ENCODE assay signal across 11 mouse cellular contexts in the genomic region with DNA sequence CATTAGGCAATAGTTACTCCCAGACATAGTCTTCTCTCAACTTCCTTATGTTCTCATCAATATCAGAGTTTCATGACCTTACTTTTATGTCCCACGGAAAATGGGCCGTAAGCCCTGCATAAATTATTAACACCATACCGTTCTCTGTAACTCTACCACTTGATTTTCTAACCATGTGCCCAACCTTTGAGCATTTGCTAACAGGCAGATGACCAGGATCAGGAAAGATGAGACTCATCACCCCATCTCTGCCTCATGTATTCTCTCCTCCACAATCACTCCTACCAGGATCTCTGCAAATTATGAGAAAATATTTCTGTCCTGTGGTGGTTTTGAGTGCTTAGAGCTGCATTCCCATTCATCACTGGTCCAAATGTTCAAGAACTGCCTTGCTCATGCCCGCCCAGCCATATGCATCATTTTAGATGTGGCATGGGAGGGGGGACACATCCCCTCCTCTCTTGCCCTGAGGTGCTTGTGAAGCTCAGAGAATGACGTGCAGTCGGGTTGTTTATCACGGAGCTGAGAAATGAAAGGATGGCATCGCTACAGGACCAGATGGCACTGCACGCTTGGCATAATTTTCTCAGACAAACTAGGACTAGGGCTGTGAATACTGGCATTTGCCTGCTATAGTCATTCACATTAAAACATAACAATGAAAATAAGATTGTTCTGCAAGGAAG.
DNase-seq lines count a peak whose midpoint lies in the region; ATAC-seq and TF ChIP-seq lines count a peak whose summit lies in the region.
"Had no signal": no experiment of that assay in that cellular context is flagged by ENCODE, and none has a peak within 500 bp of the region (broad histone marks: within the 10 kb centered on the region; RNA-seq: fewer than 3 reads in every experiment).

No protein-coding gene starts in this region.

- no peaks in the 10 kb centered on the region for H3K27me3 ChIP-seq in hindbrain, postnatal 0 days (ENCODE audit: insufficient read depth, low read length)
- H3K27me3 ChIP-seq in thymus, adult 2 months (ENCODE audit: control insufficient read depth, insufficient read depth, low read length) = no peaks in the 10 kb centered on the region
- H3K27me3 ChIP-seq: limb, embryonic 15.5 days; midbrain, embryonic 12.5 days had no signal

- 59% methylated on average over 9 of the region's 9 CpGs for whole genome bisulfite sequencing in hindbrain, postnatal 0 days
- WGBS in thymus, adult 2 months = 96% methylated on average over 9 of the region's 9 CpGs

- no peak overlapping the region for H3K9ac ChIP-seq in hindbrain, postnatal 0 days (replicated peaks; ENCODE audit: low read length)
- H3K9ac ChIP-seq: limb, embryonic 15.5 days; midbrain, embryonic 12.5 days had no signal

- peak overlapping the region; percentile 46; the same call in 1 of the 2 replicates for H3K27ac ChIP-seq in hindbrain, postnatal 0 days
- no peak overlapping the region for H3K27ac ChIP-seq in thymus, adult 2 months (ENCODE audit: control insufficient read depth, insufficient read depth, low read length)
- H3K27ac ChIP-seq: limb, embryonic 15.5 days; midbrain, embryonic 12.5 days had no signal

- TF ChIP-seq POLR2A in thymus, adult 2 months (IDR thresholded peaks at IDR 0.05; ENCODE audit: control insufficient read depth, extremely low read depth, insufficient read depth, low read length, poor library complexity) = no peak

- peak; percentile 94 for ATAC-seq in hindbrain, postnatal 0 days

- no peak for TF ChIP-seq CTCF in hindbrain, postnatal 0 days (IDR thresholded peaks at IDR 0.05; ENCODE audit: low read depth)
- TF ChIP-seq CTCF in thymus, adult 2 months (IDR thresholded peaks at IDR 0.05; ENCODE audit: borderline replicate concordance, control insufficient read depth, extremely low read depth, insufficient read depth, low read length, poor library complexity) = no peak

- peak; percentile 99 for DNase-seq in brain, adult 2 months (ENCODE audit: low read depth, low spot score)
- peak; percentile 90 for DNase-seq in cerebellum, adult 8-10 months
- DNase-seq in hindbrain, postnatal 0 days (ENCODE audit: low spot score) = peak; percentile 84
- peak; percentile 64 to 72 for DNase-seq in left cerebral cortex, postnatal 36 days (ENCODE audit: low spot score in 2 of 2)
- DNase-seq in liver = no peak
- DNase-seq in ovary, adult 18-20 months (ENCODE audit: low spot score) = no peak
- no peak for DNase-seq in T-cell, adult 2 months (ENCODE audit: low spot score)
- no peak for DNase-seq in thymus, adult 2 months
- DNase-seq: gastrocnemius, postnatal 25 days had no signal

- H3K4me1 ChIP-seq in hindbrain, postnatal 0 days (ENCODE audit: insufficient read depth, low read length) = no peaks in the 10 kb centered on the region
- H3K4me1 ChIP-seq in thymus, adult 2 months (replicated peaks; ENCODE audit: control insufficient read depth, insufficient read depth, low read length) = no peaks in the 10 kb centered on the region
- H3K4me1 ChIP-seq: limb, embryonic 15.5 days had no signal

- no peak overlapping the region for H3K4me3 ChIP-seq in hindbrain, postnatal 0 days (ENCODE audit: low read length)
- H3K4me3 ChIP-seq in thymus, adult 2 months (ENCODE audit: control insufficient read depth, insufficient read depth, low read length) = no peak overlapping the region
- H3K4me3 ChIP-seq: limb, embryonic 15.5 days; midbrain, embryonic 12.5 days had no signal

- no peaks in the 10 kb centered on the region for H3K36me3 ChIP-seq in hindbrain, postnatal 0 days (ENCODE audit: insufficient read depth, low read length)
- H3K36me3 ChIP-seq in thymus, adult 2 months (ENCODE audit: control insufficient read depth, insufficient read depth, low read length) = no peaks in the 10 kb centered on the region
- H3K36me3 ChIP-seq: limb, embryonic 15.5 days; midbrain, embryonic 12.5 days had no signal

- intact Hi-C loops in left cerebral cortex, postnatal 36 days (cut with DNase I) = no loop called here

- no peak overlapping the region for H3K4me2 ChIP-seq in hindbrain, postnatal 0 days (ENCODE audit: low read depth, low read length)
- H3K4me2 ChIP-seq: limb, embryonic 15.5 days; midbrain, embryonic 12.5 days had no signal

- no peaks in the 10 kb centered on the region for H3K9me3 ChIP-seq in hindbrain, postnatal 0 days (ENCODE audit: low read length)
- H3K9me3 ChIP-seq: limb, embryonic 15.5 days; midbrain, embryonic 12.5 days had no signal

Comparison
In these comparisons a context has a peak if more than half of its experiments do, and no peak if none do; other contexts are left out.
1. DNase-seq: peak in brain, adult 2 months (single experiment), cerebellum, adult 8-10 months (single experiment), hindbrain, postnatal 0 days (single experiment) and left cerebral cortex, postnatal 36 days (2 of 2); none in liver (single experiment), ovary, adult 18-20 months (single experiment), T-cell, adult 2 months (single experiment) and thymus, adult 2 months (single experiment).